Mouse (Mus musculus) MEL (cell line): Measurements from ENCODE around the gene Src.

Experiments used
- CTCF ChIP-seq, 3 experiments: IDR thresholded peaks in 2 of 3; conservative IDR thresholded peaks in 1 of 3; 2 replicates each; pipeline ENCODE4 v1.5.1; 2011 to 2012; ENCODE audit warnings: low read length in 3 of 3, low read depth in 2 of 3, mild to moderate bottlenecking in 2 of 3, improper control_type of control experiment in 1 of 3, inconsistent platforms in 1 of 3, mixed read lengths in 1 of 3, moderate library complexity in 1 of 3; ENCODE audit not compliant: control insufficient read depth in 1 of 3, insufficient read depth in 1 of 3, poor library complexity in 1 of 3, severe bottlenecking in 1 of 3
- E2F4 ChIP-seq: IDR thresholded peaks from 2 replicates; pipeline ENCODE4 v1.6.1; 2011; ENCODE audit warnings: low read depth, low read length, improper control_type of control experiment, borderline replicate concordance
- USF2 ChIP-seq, 2 experiments: IDR thresholded peaks; 2 replicates each; pipeline ENCODE4 v1.6.1; 2011 to 2012; ENCODE audit warnings: improper control_type of control experiment in 2 of 2, low read length in 2 of 2, borderline replicate concordance in 1 of 2, inconsistent platforms in 1 of 2, low read depth in 1 of 2, mild to moderate bottlenecking in 1 of 2; ENCODE audit not compliant: insufficient read depth in 1 of 2
- ZC3H11A ChIP-seq: IDR thresholded peaks from 2 replicates; pipeline ENCODE4 v1.6.1; 2012; ENCODE audit warnings: low read depth, mild to moderate bottlenecking, inconsistent platforms, low read length, improper control_type of control experiment

DNA sequence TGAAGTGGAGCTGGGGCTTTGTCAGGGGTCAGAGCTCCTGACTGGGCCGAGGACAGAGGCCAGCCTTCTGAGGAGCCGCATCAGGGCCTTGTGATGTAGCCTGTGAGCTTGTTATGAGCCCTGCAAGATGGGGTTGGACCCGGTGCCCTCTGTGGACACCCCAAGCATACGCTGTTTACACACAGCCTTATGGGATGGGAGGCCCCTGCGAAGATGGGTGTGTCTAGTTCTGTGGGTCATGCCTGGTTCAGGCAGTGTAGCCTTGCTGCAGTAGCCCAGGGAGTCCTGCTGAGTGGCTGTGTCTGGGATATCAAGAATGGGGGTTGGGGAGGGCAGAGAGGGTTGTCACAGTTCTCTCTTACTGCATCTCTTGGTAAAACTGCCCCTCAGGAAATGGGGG lies 13.7 kb downstream of the Src start:
- TF ChIP-seq ZC3H11A: no peak
- TF ChIP-seq CTCF (IDR thresholded peaks at IDR 0.05 in 2 of 3, conservative IDR thresholded peaks at IDR 0.05 in 1 of 3; ENCODE audit: control insufficient read depth in 1 of 3, insufficient read depth in 1 of 3, low read depth in 2 of 3, low read length in 3 of 3, poor library complexity in 1 of 3, severe bottlenecking in 1 of 3): no peak
- TF ChIP-seq USF2 (IDR thresholded peaks at IDR 0.05; ENCODE audit: borderline replicate concordance in 1 of 2, insufficient read depth in 1 of 2, low read depth in 1 of 2, low read length in 2 of 2): no peak
- TF ChIP-seq E2F4: no peak
